Mouse (Mus musculus): Measurements from ENCODE around the gene Bbx.

The Bbx gene

DNA sequence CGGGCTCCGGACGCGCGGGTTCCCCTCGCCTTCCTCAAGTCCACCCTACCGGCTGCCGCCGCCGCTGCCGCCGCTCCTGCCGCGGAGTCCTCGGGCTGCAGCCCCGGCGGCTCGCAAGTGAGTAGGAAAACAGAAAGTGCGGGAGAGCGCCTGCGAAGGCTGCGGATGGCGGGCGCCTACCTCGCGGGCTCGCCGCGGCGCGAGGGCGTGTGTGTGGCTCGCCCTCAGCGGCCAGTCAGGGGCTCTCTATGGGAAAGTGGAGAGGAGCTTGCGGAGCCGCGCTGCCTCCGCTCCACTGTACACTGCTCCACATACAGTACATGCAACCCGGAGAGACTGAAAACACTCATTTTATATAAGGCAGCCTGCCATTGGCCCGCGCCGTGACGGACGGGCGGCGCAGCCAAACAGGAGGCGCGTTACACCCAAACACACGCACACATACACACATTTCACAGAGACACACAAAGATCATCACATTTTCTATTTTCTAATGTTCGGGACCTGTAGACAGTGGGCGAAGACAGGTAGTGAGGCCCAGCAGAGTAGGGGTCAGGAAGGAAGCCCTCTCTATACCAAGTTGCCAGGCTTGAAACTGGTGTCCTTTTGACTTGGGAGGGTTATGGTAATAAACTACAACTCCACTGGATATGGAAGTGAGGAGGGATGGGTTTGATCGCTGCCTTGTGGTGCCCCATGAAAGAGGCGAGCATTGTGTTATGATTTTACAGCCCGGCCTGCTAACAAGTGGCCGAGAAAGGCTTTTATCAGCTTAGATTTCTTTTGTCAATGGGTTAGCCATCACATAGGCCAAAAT lies at the start of gene Bbx:
Gene Bbx, minus strand, starts transcription at position 329 of the 817 bp plus-strand sequence.
- DNase-seq: peak; percentile 97

GRCm38 (mm10) chr16:50481892-50482291 lies 49.7 kb upstream of the Bbx start:
- no peak for DNase-seq

DNA sequence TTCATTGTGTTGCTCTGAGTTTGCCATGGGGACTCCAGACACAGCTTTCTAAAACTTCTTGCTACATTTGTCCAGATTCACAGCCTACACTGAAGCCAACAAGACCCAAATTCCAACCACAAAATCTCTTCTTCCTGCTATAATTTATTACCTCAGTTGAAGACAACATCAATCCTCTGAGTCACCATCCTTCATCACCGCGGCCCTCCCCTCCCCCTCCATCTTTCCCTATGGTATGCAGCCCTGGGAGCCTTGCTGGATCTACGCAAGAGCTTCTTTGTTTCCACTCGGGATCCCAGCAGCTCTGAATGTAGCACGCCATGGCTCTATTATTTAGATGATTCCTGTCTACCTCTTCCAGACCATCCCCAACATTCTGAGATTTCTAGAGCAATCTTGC lies 49.2 kb upstream of the Bbx start:
- no peak for DNase-seq

- DNase-seq: no peak
Observed at GRCm38 (mm10) chr16:50478695-50479094, 46.5 kb upstream of the Bbx start.

GRCm38 (mm10) chr16:50477628-50478027 lies 45.4 kb upstream of the Bbx start:
- DNase-seq: no peak

DNA sequence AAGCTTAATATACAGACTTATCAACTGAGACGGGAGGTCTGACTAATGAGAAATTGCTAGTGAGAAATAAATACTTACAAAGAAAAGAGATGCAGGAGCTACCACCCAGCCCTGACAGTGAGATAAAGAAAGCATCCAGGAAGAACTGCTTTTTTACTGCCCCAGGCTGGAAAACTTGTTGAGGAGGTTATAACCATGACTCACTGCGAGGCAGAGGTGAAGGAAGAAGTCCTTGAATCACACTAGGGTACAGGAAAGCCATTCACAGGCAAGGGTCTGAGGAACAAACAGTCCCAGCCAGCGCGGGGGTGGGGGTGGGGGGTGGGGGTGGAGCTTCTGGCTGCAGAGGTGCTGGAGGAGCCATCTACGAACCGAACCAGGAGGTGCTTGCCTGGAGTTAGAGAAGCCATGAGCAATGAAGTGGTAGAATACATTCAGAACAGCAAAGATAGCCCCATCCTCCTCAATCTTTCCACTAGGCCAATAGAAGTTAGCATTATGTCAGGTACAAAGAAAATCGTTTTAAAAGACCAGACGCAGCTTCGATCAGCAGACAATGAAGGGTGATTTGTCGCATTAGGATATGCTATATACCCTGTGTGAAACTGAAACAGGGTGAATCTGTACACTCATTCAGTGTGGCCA lies 30.2 kb upstream of the Bbx start:
- no peak for DNase-seq

DNA sequence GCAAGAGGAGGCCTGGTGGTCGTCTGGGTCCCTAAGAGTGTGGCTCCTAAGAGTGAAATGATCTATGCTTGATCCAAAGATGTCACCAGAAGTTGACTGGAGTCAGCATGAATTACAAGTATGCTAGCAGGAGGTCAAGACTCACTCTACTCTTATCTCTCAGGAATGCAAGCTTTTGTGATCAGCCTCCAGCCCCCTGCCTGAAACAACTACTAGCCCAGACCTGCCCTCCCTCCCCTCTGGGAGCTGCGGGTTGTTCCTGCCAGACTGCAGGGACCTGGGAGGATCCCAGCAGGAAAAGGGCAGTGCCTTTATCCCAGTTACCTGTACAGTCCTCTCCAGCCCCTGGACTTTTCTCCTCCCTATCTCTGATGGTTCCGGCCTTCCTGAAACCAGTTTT lies 27.0 kb upstream of the Bbx start:
- no peak for DNase-seq

DNA sequence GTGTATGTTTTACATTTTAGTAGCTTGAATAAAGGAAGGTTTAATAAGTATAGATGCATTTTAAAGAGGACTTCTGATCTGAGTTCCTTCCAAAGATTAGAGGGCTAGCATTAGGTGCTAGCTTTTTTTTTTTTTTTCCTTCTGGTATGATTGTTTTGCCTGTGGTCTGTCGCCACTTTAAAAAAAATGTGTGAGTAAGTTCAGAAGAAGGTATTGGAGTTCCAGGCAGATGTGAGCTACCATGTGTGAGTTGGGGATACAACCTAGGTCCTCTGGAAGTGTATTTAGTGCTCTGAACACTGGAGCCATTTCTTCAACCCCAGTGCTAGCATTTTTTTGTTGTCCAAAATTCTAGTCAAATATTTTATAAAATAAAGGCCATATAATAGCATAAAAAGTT lies 23.9 kb upstream of the Bbx start:
- no peak for DNase-seq

- DNase-seq: no peak
Observed at GRCm38 (mm10) chr16:50449086-50449485, 16.9 kb upstream of the Bbx start.

GRCm38 (mm10) chr16:50445014-50445413 lies 12.8 kb upstream of the Bbx start:
- DNase-seq: no peak

DNA sequence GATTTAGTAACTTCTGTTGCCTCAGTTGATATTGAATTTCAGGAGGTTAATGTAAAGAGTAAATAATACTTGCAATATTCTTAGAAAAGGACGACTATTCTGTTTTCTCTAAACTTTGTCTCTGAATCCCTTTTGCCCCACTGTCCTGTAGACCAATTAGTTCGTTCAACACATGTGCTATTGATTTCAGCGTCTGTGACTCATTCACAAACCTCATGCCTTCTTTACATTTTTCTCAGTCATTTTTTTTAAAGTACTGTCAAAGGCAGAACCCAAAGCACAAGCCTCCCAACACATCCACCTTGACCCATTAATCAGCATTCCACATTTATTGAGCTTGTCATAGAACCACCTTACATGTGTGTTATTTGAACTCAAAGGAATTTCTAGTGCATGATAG lies 6.6 kb upstream of the Bbx start:
- no peak for DNase-seq

DNA sequence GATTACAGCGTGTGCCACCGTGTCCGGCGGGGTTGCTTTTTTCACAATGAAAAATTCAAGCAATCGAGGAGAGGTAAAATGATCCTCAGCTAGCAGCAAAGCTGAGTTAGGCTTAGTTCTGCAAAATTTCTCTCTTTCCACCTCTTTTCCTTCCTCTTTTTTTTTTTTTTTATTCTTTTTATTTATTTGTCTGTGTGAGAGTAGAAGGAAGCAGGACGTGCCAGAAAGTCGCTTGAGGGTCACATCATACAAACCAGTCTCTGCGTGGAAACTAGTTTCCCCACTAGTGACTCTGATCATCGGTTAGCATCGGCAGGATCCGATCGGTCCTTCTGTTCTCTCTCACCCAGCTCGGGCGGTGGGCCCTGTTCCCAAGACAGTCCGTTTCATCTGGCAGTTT lies 5.6 kb upstream of the Bbx start:
- DNase-seq: no peak

- no peak for DNase-seq
Observed at GRCm38 (mm10) chr16:50437331-50437730, 5.1 kb upstream of the Bbx start.

DNA sequence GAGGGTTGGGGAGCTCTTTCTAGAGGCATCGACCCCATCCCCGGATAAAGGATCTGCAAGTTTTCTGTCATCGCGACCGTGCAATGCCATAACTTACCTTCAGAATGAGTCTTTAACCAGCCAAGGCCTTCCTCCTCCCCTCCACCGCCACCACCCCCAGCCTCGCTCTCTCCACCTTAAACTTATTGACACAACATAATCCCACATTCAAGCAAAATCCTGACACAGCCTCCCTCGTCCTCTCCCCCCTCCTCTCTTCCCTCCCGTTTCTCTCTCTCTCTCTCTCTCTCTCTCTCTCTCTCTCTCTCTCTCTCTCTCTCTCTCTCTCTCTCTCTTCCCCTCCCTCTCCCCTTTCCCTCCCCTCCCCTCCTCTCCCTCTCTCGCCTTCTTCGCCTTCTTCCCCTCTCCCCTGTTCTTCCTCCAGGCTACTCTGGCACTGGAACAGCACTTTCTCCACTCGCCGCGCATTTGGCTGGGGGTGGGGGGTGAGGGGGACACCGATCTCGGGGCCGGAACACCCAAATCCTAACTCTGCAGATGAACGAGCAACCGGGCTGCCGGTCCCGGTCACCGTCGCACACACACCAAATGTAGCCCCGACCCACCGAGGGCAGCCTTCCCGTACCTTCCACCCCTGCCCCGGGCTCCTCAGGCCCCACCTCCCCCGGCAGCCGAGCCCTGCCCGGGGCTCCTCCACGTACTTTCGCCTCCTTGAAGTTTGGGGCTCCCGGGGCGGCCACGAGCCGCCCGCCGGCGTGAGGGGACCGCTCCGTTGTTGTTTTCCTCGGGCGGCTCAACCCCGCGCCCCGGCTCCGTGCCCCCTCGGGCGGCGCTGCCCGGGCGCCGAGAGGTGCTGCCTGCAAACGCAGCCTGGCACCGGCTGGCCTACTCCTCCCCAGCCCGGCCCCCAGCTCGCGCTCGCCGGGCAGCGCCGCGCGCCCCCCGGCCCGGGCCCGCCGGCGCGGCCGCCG lies 894 bp downstream of the Bbx start:
- peak; percentile 55 for DNase-seq

GRCm38 (mm10) chr16:50430515-50430877 lies 1.7 kb downstream of the Bbx start:
- DNase-seq: no peak

DNA sequence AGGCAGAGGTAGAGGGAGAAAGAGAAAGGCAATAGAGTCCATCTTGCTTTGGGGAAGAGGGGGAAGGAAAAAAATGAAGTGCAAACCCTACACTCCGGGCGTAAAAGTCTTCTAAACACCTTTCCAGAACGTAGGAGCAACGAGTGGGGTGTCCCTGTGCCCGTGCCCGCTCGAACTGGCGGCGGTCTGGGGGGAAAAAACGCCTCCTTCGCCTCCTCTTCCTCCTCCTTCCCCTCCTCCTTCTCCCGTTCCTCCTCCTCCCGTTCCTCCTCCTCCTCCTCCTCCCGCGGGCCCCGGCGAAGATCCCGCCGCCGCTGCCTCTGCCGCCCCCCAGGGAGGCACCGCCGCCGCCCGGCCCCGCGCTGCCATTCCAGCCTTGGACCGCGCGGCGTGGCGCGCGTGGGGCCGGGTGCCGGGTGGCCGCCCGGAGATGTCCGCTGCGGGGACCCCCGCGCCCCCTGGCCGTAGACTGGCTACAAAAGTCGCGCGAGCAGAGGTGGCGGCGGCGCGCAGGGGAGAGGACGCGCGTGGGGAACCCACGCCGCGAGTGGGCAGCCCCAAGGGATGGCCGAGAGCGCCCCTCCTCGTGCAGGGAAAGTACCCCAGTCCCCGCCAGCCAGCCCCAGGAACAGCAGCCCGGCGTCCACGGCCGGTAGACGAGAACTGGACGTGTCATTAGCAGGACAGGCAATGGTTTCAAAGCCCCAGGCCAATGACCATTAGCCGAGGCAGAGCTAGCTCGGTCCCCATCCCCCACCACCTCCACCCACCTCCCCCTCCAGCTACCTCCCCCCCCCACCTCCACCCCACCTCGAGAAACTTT lies 2.3 kb downstream of the Bbx start:
- DNase-seq: peak; percentile 45

DNA sequence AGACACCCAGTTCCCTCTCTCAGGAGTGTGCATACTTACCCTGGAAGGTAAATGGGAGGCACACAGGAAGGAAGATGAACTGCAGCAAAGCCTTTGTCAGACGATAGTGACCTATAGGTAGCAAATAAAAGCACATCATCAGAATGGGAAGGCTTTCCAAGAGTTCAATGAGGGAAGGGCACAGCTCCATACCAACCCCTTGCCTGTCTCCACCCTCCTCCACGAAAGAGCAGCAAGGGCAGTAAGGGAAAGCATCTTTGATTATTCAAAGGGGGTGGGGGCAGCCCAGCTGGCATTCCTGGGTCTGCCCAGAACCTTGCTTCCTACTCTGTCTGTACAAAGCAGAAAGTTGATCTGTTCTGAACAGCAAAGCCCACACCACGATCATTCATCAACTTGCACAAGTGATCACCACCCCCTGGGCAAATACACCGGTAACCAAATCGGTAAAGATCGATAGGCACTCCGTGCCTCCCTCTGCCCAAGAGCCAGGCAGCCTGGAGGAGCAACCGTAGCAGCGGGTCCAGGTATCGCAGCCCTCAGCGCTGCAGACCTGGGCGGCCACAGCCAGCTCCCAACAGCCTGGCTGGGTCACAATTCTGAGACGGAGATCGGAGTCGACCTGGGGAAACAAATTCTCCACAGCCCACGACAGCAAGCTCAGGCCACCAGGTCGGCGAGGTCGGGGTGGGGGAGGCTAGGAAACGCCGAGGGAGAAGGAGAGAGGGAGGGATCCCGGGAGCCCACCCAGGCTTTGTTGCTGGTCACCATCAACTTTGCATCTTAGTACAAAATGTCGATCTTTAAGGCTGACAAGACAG lies 3.1 kb downstream of the Bbx start:
- peak; percentile 13 for DNase-seq

DNA sequence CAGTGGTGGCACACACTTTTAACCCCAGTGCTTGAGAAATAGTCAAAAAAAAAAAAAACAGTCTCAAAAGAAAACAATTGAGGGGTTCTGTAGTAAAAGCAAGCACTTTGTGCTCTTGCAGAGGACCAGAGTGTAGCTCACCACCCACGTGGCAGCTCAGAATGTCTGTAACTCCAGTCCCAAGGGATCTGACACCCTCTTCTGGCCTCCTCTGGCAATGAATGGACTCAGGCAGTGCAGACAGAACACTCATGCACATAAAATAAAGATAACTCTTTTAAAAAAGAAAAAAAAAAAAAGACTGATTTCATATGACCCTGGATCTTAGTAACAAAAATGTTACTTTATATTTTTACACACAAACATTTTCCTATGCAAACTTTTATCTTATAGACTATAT lies 12.1 kb downstream of the Bbx start:
- DNase-seq: peak; percentile 18

DNA sequence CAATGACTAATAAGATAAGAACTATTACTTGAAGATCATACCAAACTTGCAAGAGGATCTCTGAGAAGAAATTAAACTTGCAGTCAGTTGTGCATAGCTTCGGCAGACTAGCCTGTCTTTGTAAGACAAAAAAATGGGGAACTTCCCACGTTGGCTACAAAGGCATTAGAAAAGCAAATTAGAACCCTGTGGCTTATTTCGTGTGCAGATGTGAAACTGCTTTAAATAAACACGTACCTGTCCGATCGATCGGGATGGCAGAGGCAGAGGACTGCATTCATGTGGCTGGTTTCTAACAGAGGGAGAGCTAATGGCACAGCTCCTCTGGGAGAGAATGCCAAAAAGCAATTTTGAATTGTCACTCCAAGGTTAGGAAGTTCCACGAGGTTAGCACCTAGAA lies 16.8 kb downstream of the Bbx start:
- DNase-seq: no peak

GRCm38 (mm10) chr16:50402851-50403250 lies 29.3 kb downstream of the Bbx start:
- DNase-seq: no peak

DNA sequence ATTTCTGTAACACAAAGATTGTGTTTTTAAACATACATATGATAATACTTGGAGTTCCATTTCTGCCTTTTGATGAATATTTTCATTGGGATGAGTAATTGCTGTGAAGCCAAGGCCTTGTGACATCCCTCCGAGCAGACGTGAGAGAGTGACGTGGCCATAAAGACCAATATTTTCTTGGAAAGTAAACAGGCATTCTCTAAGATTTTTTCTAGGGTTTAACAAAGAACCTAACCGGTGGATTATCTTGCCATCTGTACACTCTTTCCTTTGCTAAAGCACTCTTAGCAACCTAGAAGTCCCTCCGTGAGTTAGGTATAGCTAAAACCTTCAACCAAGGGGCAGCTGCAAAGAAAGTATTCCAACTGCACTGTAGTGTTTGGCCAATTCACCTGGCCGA lies 32.4 kb downstream of the Bbx start:
- no peak for DNase-seq

DNA sequence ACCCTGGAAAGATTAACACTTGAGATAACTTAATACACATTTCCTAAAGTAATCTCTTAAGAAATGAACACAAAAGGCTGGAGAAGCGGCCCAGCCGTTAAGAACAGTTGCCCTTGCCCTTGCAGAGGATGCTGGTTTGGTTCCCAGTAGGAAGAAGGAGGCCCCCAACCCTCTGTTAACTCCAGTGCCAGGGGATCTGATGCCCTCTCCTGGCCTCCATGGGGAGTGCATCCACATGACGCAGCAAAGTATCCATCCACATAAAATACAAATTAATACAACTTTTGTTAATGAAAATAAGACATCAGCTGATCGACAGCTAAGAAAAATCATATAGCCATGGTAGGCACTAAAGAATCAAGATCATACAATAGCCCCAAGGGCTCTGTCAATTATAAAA lies 33.6 kb downstream of the Bbx start:
- DNase-seq: no peak
